Mouse (Mus musculus): ENCODE measurements around the gene Vmn2r16.

The Vmn2r16 gene

GRCm38 (mm10) chr5:109329862-109330261 lies at the start of gene Vmn2r16:
Gene Vmn2r16, plus strand, starts transcription at chr5:109330162.
- DNase-seq (ENCODE audit: low read depth, low spot score): no peak

DNA sequence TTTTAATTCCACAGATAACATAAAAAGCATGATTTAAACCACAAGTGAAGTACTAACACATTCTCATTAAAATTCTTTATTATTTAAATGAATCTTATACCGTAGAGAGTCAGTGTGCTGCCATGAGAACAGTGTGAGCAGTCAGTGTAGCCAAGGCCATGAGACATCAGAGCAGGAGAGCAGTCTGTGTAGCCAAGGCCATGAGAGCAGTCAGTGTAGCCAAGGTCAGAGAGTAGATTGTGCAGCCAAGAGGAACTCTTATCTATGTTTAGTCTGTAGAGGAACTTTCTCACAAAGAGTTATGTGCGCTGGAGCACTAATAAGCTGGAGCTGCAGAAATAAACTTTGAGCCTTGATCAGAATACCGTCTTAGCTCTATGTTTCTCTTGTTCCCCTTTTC lies 35.3 kb upstream of the Vmn2r16 start:
- no peak for DNase-seq (ENCODE audit: low read depth, low spot score)

GRCm38 (mm10) chr5:109297544-109297943 lies 32.4 kb upstream of the Vmn2r16 start, which contains the start of gene Vmn2r15:
Gene Vmn2r15, minus strand, starts transcription at chr5:109297644.
- DNase-seq (ENCODE audit: low read depth, low spot score): no peak

DNA sequence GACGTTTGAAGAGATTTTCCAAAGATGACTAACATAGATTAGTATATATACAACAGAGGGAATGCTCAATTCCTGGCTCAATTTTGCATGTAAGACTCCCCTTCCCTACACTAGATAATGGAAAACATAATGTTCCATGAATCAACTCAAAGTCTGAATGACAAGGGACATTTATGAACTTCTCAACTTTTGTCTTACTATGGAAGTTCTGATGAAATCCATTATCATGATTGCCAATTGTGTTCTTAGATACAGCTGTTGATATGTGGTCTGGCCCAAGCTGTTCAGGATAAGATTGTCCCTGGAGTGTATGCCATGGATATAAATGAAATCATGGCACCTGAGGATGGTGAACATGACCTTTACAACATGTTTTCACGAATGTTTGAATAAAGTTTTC lies 89.4 kb downstream of the Vmn2r16 start, which contains the start of gene Vmn2r17:
TSS of gene Vmn2r17 (plus strand) at position 301 of the 400 bp plus-strand sequence.
- DNase-seq (ENCODE audit: low read depth, low spot score): no peak
